Mouse (Mus musculus) lung, postnatal 14 days (tissue): ENCODE data around the gene Foxe3.
"Not testable (repeated sequence)": the region's sequence is repeated elsewhere in the genome, so short reads cannot be mapped to it uniquely, and the experiment has no call there.

Experiments used
- DNase-seq: peaks from one replicate; pipeline ENCODE4 v3.0.0; 2021

Foxe3 gene

GRCm38 (mm10) chr4:114925917-114926312 is at the start of gene Foxe3:
Gene Foxe3 (minus strand): TSS chr4:114926013.
- DNase-seq: no peak

DNA sequence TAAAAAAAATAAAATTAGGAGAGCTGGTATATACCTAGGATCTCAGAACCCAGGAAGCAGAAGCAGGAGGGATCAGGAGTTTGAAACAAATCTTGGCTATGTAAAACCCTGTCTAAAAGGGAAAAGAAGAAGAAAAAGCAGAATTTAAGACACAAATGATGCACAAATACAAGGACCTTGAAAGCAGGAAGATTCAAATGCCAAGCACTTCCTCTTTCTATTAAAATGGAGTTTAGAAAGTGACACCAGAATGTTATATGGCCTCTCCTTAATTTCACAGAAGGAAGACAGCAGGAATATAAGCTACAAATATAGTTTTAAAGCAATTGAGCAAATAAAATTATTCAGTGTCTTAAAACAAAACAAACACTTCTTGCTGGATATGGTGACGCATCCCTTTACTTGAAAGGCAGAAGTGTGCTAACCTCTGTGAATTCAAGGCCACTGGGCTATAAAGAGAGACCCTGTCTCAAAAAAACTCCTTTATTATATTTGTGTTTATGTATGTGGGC is 47.5 kb upstream of the Foxe3 start:
- no peak for DNase-seq

- peak; percentile 19 for DNase-seq
Measured at GRCm38 (mm10) chr4:114970736-114971135, 44.9 kb upstream of the Foxe3 start.

- not testable (repeated sequence) for DNase-seq
Measured at GRCm38 (mm10) chr4:114960881-114961280, 35.1 kb upstream of the Foxe3 start.

DNA sequence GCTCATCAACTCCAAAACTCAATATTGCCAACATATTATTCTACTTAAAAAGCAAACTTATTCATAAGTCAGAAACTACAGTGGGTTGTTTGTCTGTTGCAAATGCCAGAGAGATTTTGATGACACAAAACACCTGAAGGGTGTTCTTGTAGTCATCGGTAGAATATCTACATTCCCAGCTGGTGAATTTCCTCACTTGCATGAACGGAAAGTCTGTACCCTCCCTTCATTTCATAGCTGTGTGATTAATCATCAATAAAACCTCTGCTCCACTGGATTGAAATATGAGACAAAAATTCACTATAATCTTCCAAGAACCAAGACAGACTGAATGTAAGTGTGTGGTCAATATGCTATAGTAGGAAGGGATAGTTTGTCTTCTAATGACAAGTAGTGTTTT is 33.7 kb upstream of the Foxe3 start:
- DNase-seq: no peak

DNA sequence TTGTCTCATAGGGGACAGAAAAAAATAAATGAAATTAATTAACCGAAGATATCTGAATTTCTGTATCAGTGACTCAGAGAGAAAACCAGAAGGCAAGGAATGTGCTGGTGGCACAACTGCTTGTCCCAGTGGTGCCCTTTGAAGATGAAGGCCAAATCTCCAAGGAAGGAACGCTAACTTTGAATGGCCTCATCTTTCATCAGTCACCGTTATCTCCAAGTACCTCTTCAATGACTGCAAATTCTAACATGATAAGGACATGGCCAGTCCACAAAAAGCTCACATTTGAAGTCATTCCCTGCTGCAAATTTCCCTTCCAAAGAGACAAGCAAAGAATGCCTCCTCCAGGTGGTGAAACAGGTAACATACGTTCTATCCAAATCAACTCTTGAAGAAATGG is 33.0 kb upstream of the Foxe3 start:
- no peak for DNase-seq

DNA sequence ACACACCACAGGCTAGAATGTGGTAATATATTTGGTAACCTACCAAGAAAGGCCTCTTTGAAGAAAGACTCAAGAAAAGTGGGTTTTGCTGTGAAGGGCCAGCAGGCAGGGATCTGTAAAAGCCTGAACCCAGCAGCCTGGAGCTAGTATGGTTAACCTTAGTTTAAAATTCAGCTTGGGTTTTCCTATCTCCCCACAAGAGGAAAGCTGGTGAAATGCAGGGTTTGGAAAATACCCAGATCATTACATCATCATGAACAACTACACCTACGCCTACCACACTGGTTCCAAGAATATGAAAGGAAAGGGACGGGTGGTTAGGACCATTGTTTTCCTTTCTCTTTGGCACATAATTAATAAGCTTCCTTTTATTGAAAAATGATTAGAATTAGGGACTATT is 32.4 kb upstream of the Foxe3 start:
- no peak for DNase-seq

DNA sequence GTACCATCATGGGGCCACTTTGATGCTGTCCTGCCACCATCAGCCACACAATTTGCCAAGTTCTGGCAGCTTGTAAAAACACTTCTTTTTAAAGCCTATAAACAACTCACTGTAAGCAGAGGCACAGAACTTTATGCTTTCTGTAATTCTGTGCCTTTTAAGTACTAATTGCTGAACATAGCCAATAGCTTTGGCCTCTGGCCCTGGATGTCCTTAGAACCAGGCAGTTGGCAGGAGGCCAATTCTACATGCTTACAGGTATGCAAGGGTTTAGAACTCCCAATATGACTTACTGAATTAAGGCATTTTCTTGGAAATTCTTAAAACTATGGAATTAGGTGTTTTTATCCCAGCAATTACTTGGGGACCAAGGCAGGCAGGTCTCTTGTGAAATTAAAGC is 31.6 kb upstream of the Foxe3 start:
- DNase-seq: peak; percentile 11

DNA sequence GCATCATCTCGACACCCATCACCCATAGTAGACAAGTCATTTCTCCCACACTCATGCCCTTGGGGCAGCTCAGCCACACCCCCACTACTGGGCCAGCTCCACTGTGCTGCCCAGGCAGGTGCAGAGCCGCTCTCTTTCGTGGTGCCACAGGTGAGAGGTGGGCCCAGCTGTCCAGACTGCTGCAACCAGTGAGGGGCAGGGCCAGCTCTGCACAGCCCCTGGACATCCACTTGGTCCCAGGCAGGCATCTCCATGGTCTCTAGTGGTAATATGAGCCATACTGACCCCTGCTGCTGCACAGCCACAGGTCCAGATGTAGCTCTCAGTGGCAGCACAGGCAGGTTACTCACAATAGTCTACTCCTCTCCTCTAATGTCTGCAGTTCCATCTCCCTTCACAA is 27.4 kb upstream of the Foxe3 start:
- no peak for DNase-seq

DNA sequence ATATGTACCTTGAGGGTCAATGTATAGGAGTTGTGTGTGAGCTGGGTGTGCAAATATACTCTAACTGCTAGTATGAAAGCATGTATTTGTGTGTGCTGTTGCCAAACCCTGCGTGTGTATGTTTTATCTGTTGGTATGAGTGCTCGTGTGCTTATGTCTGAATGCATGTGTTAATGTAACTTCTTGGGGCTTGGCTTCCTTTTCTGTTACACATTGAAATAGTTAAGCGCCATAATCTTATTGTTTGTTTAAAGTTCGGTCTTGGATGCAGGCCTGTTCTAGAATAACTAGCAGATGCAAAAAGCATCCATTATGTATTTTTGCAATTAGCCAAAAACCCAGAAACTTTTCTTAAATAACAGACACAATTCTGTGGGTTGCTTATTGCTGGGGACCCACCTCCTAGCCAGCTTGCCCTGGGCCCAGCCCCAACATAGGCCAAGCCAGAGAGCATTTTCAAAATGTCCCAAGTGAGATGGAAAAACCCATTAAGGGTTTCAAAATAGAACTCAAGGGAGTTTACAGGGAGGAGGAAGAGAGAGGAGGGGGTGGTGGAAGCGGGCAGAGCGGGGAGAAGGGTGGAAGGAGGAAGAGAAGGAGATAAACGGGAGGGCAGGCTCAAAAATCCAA is 22.2 kb upstream of the Foxe3 start:
- no peak for DNase-seq

GRCm38 (mm10) chr4:114947395-114947794 is 21.6 kb upstream of the Foxe3 start:
- peak; percentile 86 for DNase-seq

- DNase-seq: no peak
Measured at GRCm38 (mm10) chr4:114946416-114946815, 20.6 kb upstream of the Foxe3 start.

- no peak for DNase-seq
Measured at GRCm38 (mm10) chr4:114945021-114945420, 19.2 kb upstream of the Foxe3 start.

GRCm38 (mm10) chr4:114942583-114942982 is 16.8 kb upstream of the Foxe3 start:
- no peak for DNase-seq

DNA sequence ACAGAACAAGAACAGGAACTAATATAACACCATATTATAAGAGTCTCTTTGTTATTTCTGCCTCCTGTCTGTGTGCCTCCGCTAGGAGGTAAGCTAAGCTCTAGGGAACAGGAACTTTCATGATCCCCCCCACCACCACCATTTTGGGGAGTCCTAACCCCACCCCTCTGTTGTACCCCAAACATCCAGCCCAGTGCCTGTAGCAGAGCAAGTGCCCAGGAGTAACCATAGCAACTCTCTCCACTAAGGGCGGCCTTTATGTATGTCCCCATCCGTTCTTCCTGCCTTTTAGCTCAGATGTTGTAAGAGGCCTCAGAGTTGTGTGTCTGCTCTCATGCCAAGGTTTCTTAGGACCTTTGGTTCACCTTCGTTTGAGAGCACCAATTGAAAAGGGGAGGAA is 16.3 kb upstream of the Foxe3 start:
- no peak for DNase-seq

DNA sequence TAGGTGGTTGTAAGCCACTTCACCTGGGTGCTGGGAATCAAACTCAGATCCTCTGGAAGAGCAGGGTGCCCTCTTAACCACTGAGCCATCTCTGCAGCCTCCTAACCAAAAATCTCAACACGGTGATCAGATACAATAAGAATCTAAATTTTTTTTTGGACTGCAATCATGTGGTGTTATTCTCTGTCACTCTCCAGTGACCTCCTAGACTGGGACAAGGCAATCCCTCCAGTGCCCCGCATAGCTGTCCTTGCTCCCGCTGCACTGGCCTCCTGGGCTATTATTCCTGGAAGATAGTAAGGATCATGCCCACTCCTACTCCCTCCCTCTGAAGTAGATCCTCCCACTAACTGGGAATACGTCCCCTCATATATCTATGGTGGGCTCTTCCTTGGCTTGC is 15.5 kb upstream of the Foxe3 start:
- no peak for DNase-seq

- DNase-seq: no peak
Measured at GRCm38 (mm10) chr4:114938248-114938647, 12.4 kb upstream of the Foxe3 start.

GRCm38 (mm10) chr4:114937459-114938047 is 11.7 kb upstream of the Foxe3 start:
- DNase-seq: no peak

GRCm38 (mm10) chr4:114934188-114934587 is 8.4 kb upstream of the Foxe3 start:
- DNase-seq: no peak

GRCm38 (mm10) chr4:114932747-114933146 is 6.9 kb upstream of the Foxe3 start:
- DNase-seq: no peak

DNA sequence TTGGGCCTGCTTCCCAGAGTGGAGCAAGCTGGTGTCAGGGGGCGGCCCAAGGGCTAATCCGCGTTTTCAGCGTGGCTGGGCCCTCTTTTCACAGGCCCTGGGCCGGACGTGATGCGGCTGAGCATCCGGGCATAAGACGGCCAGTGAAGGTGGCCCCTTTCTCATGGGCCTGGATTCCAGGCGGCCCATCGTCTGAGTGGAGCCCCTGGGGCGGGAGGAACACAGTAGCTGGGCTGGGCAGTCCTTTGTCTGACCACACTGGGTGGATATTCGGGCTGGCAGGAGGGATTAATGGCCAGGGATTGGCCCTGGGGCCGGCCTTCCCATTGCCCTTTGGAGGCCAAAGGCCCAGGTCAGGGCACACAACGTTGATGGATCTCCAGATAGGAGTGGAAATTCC is 3.3 kb upstream of the Foxe3 start:
- no peak for DNase-seq

GRCm38 (mm10) chr4:114924971-114925916 is 569 bp downstream of the Foxe3 start:
- DNase-seq: no peak

DNA sequence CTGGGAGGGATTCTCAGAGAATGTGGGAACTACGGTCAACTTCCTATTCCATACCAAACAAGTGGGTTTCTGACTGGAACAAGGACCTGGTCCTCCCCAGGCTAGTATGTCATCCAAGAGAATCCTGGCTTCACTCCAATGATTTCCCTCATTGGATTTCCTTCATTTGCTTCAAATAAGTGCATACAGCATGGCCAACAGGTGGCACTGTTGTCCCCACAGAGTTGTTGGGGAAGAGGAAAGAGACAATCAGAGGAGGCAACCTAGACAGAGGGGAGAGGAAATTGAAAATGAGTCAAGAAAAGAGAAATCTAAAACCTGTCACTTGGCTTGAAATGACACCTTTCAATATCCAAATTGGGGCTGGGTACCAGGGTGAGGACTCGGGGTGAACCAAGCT is 8.7 kb downstream of the Foxe3 start:
- DNase-seq: peak; percentile 64

GRCm38 (mm10) chr4:114916056-114916455 is 9.8 kb downstream of the Foxe3 start:
- no peak for DNase-seq
